Mouse (Mus musculus) embryonic facial prominence, embryonic 13.5 days (tissue): Measurements from ENCODE around the gene Sufu. TPM values are rescaled to one million over a fixed set of nuclear protein-coding genes. Genes with fewer than 3 reads are reported as not detected.

Experiments
- ATAC-seq: fragments of 200-750 bp; cut with Nextera tagmentation; 2 replicates; pipeline ENCODE4 v1.8.0; 2017; ENCODE audit warnings: low read depth; ENCODE audit not compliant: insufficient number of reproducible peaks, insufficient read depth, low FRiP score, low TSS enrichment
- H3K27ac ChIP-seq: fragments of 300-500 bp; sonication (generic); 2 replicates; pipeline ENCODE4 v1.5.1; 2015; ENCODE audit warnings: moderate library complexity, mild to moderate bottlenecking, inconsistent platforms
- H3K27me3 ChIP-seq: fragments of 300-500 bp; sonication (generic); 2 replicates; pipeline ENCODE4 v1.6.1; 2015; ENCODE audit warnings: mild to moderate bottlenecking, inconsistent platforms
- H3K36me3 ChIP-seq: fragments of 300-500 bp; sonication (generic); 2 replicates; pipeline ENCODE4 v1.6.1; 2015; ENCODE audit warnings: mild to moderate bottlenecking, inconsistent platforms
- H3K4me1 ChIP-seq: fragments of 300-500 bp; sonication (generic); 2 replicates; pipeline ENCODE4 v1.6.1; 2015; ENCODE audit warnings: inconsistent platforms
- H3K4me2 ChIP-seq: fragments of 300-500 bp; sonication (generic); 2 replicates; pipeline ENCODE4 v1.6.1; 2015; ENCODE audit warnings: moderate library complexity, mild to moderate bottlenecking, inconsistent platforms
- H3K4me3 ChIP-seq: fragments of 300-500 bp; sonication (generic); 2 replicates; pipeline ENCODE4 v1.5.1; 2015; ENCODE audit warnings: mild to moderate bottlenecking, inconsistent platforms
- H3K9ac ChIP-seq: fragments of 300-500 bp; sonication (generic); 2 replicates; pipeline ENCODE4 v1.6.1; 2015; ENCODE audit warnings: mild to moderate bottlenecking, inconsistent platforms
- H3K9me3 ChIP-seq: fragments of 300-500 bp; sonication (generic); 2 replicates; pipeline ENCODE4 v1.6.1; 2016; ENCODE audit warnings: inconsistent platforms
- WGBS: fragments of 180-500 bp; shearing (Covaris S2); methylation state at CpG from one replicate; pipeline ENCODE4 v1.1.7; 2015; ENCODE audit warnings: mixed read lengths; 5-methylcytosine and 5-hydroxymethylcytosine counted together
- polyA plus RNA-seq: library from polyadenylated mRNA; unstranded; fragments of >200 nt; fragmentation: Nextera tagmentation; extraction: Ambion mirVana; gene quantifications from 2 replicates; pipeline ENCODE4 v1.2.1, GENCODE M21; 2015

Sufu gene
- polyA plus RNA-seq, 1 experiment from 2014 or later: 38.5 TPM

GRCm38 (mm10) chr19:46363294-46364009 lies 33.2 kb upstream of the Sufu start:
- WGBS: 78% methylated on average over 11 of the region's 11 CpGs
- Histone ChIP-seq H3K9me3 (no peaks in the 10 kb centered on the region), H3K27ac (no peak overlapping the region), H3K4me1 (no peaks in the 10 kb centered on the region), H3K4me3 (no peak overlapping the region), H3K27me3 (peaks cover 8% of the 10 kb centered on the region), H3K4me2 (no peak overlapping the region), H3K9ac (no peak overlapping the region), H3K36me3 (no peaks in the 10 kb centered on the region)
- no peak for ATAC-seq

- H3K9ac ChIP-seq: no peak overlapping the region
- WGBS: 84% methylated on average over 23 of the region's 23 CpGs
- H3K27ac ChIP-seq: no peak overlapping the region
- H3K27me3 ChIP-seq: no peaks in the 10 kb centered on the region
- H3K4me1 ChIP-seq: no peaks in the 10 kb centered on the region
- no peak for ATAC-seq
- H3K36me3 ChIP-seq: no peaks in the 10 kb centered on the region
- no peaks in the 10 kb centered on the region for H3K9me3 ChIP-seq
- no peak overlapping the region for H3K4me3 ChIP-seq
- no peak overlapping the region for H3K4me2 ChIP-seq
These were observed 28.7 kb upstream of the Sufu start for GRCm38 (mm10) chr19:46367798-46368590.

- no peak overlapping the region for H3K9ac ChIP-seq
- H3K4me1 ChIP-seq: no peaks in the 10 kb centered on the region
- no peaks in the 10 kb centered on the region for H3K36me3 ChIP-seq
- H3K9me3 ChIP-seq: no peaks in the 10 kb centered on the region
- no peak for ATAC-seq
- no peak overlapping the region for H3K27ac ChIP-seq
- no peak overlapping the region for H3K4me2 ChIP-seq
- WGBS: 24% methylated on average over 4 of the region's 4 CpGs
- H3K4me3 ChIP-seq: no peak overlapping the region
- H3K27me3 ChIP-seq: no peaks in the 10 kb centered on the region
These were observed 27.5 kb upstream of the Sufu start for GRCm38 (mm10) chr19:46369204-46369603.

- H3K27me3 ChIP-seq: no peaks in the 10 kb centered on the region
- H3K4me2 ChIP-seq: no peak overlapping the region
- H3K9me3 ChIP-seq: no peaks in the 10 kb centered on the region
- no peak overlapping the region for H3K9ac ChIP-seq
- ATAC-seq: 0 out of 2 replicates have a peak, but pooled peaks have one; percentile 12
- H3K4me1 ChIP-seq: no peaks in the 10 kb centered on the region
- WGBS: 49% methylated on average over 21 of the region's 21 CpGs
- H3K4me3 ChIP-seq: no peak overlapping the region
- H3K27ac ChIP-seq: no peak overlapping the region
- peaks cover 35% of the 10 kb centered on the region for H3K36me3 ChIP-seq
These were observed 22.1 kb upstream of the Sufu start for GRCm38 (mm10) chr19:46374477-46375088.

GRCm38 (mm10) chr19:46375489-46375888 lies 21.2 kb upstream of the Sufu start:
- no peak overlapping the region for H3K9ac ChIP-seq
- 68% methylated on average over 5 of the region's 5 CpGs for WGBS
- peaks cover 44% of the 10 kb centered on the region for H3K36me3 ChIP-seq
- no peak overlapping the region for H3K4me3 ChIP-seq
- H3K4me2 ChIP-seq: no peak overlapping the region
- no peaks in the 10 kb centered on the region for H3K9me3 ChIP-seq
- no peaks in the 10 kb centered on the region for H3K4me1 ChIP-seq
- no peak for ATAC-seq
- H3K27me3 ChIP-seq: no peaks in the 10 kb centered on the region
- H3K27ac ChIP-seq: no peak overlapping the region

- no peak overlapping the region for H3K4me3 ChIP-seq
- ATAC-seq: no peak
- H3K4me1 ChIP-seq: no peaks in the 10 kb centered on the region
- no peaks in the 10 kb centered on the region for H3K27me3 ChIP-seq
- H3K27ac ChIP-seq: no peak overlapping the region
- H3K9ac ChIP-seq: no peak overlapping the region
- H3K4me2 ChIP-seq: no peak overlapping the region
- peaks cover 48% of the 10 kb centered on the region for H3K36me3 ChIP-seq
- WGBS: 50% methylated on average over 4 of the region's 4 CpGs
- H3K9me3 ChIP-seq: no peaks in the 10 kb centered on the region
These were observed 20.8 kb upstream of the Sufu start for GRCm38 (mm10) chr19:46375891-46376290.

- WGBS: 93% methylated on average over 9 of the region's 9 CpGs
- ATAC-seq: no peak
- Histone ChIP-seq H3K4me2 (no peak overlapping the region), H3K27ac (no peak overlapping the region), H3K9ac (no peak overlapping the region), H3K4me3 (no peak overlapping the region), H3K27me3 (no peaks in the 10 kb centered on the region), H3K4me1 (no peaks in the 10 kb centered on the region), H3K9me3 (no peaks in the 10 kb centered on the region), H3K36me3 (peaks cover 89% of the 10 kb centered on the region)
These were observed 14.4 kb upstream of the Sufu start for GRCm38 (mm10) chr19:46382275-46382674.

- Histone ChIP-seq H3K4me2 (no peak overlapping the region), H3K36me3 (peaks cover 28% of the 10 kb centered on the region), H3K9ac (no peak overlapping the region), H3K27me3 (no peaks in the 10 kb centered on the region), H3K4me3 (no peak overlapping the region), H3K4me1 (peaks cover 18% of the 10 kb centered on the region), H3K9me3 (no peaks in the 10 kb centered on the region), H3K27ac (no peak overlapping the region)
- ATAC-seq: no peak
- WGBS: 84% methylated on average over 5 of the region's 5 CpGs
These were observed 6.8 kb upstream of the Sufu start for GRCm38 (mm10) chr19:46389872-46390271.

GRCm38 (mm10) chr19:46392018-46392417 lies 4.7 kb upstream of the Sufu start:
- Histone ChIP-seq H3K9me3 (no peaks in the 10 kb centered on the region), H3K4me2 (no peak overlapping the region)

GRCm38 (mm10) chr19:46394712-46395108 lies 2.0 kb upstream of the Sufu start:
- H3K4me1 ChIP-seq: peaks cover 43% of the 10 kb centered on the region
- ATAC-seq: no peak
- H3K4me2 ChIP-seq: peak overlapping the region; percentile 94
- 0 out of 2 replicates have a peak, but pooled peaks cover 8% of the 10 kb centered on the region for H3K36me3 ChIP-seq
- H3K9me3 ChIP-seq: no peaks in the 10 kb centered on the region
- peak overlapping the region; percentile 78 for H3K4me3 ChIP-seq
- no peak overlapping the region for H3K27ac ChIP-seq
- no peaks in the 10 kb centered on the region for H3K27me3 ChIP-seq
- WGBS: 6% methylated on average over 10 of the region's 10 CpGs
- peak overlapping the region; percentile 85 for H3K9ac ChIP-seq

More at GRCm38 (mm10) chr19:46392018-46392417, 4.7 kb upstream of the Sufu start:
- whole genome bisulfite sequencing: 45% methylated on average over 4 of the region's 4 CpGs
- Histone ChIP-seq H3K9ac (no peak overlapping the region), H3K27ac (no peak overlapping the region), H3K4me3 (no peak overlapping the region), H3K36me3 (peaks cover 16% of the 10 kb centered on the region), H3K4me1 (peaks cover 24% of the 10 kb centered on the region), H3K27me3 (no peaks in the 10 kb centered on the region)
- ATAC-seq: no peak

GRCm38 (mm10) chr19:46395109-46396009 lies 1.3 kb upstream of the Sufu start, which contains the start of gene Actr1a:
Actr1a (minus strand) TSS chr19:46395748.
- no peaks in the 10 kb centered on the region for H3K27me3 ChIP-seq
- H3K36me3 ChIP-seq: 0 out of 2 replicates have a peak, but pooled peaks cover 4% of the 10 kb centered on the region
- WGBS: under 1% methylated on average over 51 of the region's 51 CpGs
- peak within 1 kb of the TSS; percentile 88 for H3K4me3 ChIP-seq
- H3K9me3 ChIP-seq: no peaks in the 10 kb centered on the region
- ATAC-seq: peak; percentile 92
- H3K9ac ChIP-seq: peak within 1 kb of the TSS; percentile 85
- H3K27ac ChIP-seq: peak within 1 kb of the TSS; percentile 71
- H3K4me1 ChIP-seq: peaks cover 50% of the 10 kb centered on the region
- H3K4me2 ChIP-seq: peak within 1 kb of the TSS; percentile 94
